Mouse (Mus musculus): Measurements from ENCODE around the gene Slc35e3. TPM values are rescaled to one million over a fixed set of nuclear protein-coding genes. Genes with fewer than 3 reads are reported as not detected.
A peak's percentile ranks its signal among the peaks of the same experiment; 100 is the strongest.

The Slc35e3 gene
- polyA plus RNA-seq, 1 experiment: 19.7 TPM

DNA sequence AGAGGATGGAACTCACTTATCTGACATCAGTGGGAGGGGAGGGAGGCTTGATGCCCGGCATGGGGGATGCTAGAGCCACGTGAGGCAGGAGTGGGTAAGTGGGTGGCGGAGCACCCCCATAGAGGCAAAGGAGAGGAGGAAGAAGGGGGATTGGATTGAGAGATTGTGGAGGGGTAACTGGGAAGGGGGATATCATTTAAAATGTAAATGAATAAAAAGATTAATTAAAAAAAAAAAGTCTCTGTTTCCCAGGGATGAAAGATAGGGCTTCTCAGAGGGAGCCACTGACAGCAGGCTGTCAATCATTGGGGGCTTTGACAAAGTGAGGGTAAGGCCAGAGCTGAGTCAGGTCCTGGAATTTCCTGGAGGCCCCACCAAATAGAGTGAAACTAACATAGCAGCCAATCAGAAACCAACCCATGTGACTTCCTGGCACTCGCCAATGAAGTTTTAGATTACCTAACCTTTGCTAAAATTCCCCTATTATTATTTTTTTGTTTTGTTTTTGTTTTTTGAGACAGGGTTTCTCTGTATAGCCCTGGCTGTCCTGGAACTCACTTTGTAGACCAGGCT lies 31.2 kb downstream of the Slc35e3 start:
- H3K36me3 ChIP-seq (ENCODE audit: control insufficient read depth, insufficient read depth, low read length, poor library complexity, severe bottlenecking): no peaks in the 10 kb centered on the region
- TF ChIP-seq CTCF (IDR thresholded peaks at IDR 0.05; ENCODE audit: low read depth, low read length) (no peak), EP300 (IDR thresholded peaks at IDR 0.05; ENCODE audit: insufficient read depth, low read depth, low read length) (no peak), POLR2A (IDR thresholded peaks at IDR 0.05; ENCODE audit: insufficient read depth, low read length) (no peak)
- no peak overlapping the region for H3K4me3 ChIP-seq (ENCODE audit: low read depth, low read length)
- peaks cover 8% of the 10 kb centered on the region for H3K4me1 ChIP-seq (ENCODE audit: control insufficient read depth, insufficient read depth, low read length)
- H3K9ac ChIP-seq (ENCODE audit: low read depth, poor library complexity, severe bottlenecking): no peak overlapping the region
- no peaks in the 10 kb centered on the region for H3K27me3 ChIP-seq (ENCODE audit: control insufficient read depth, insufficient read depth, low read length, poor library complexity, severe bottlenecking)
- no peaks in the 10 kb centered on the region for H3K9me3 ChIP-seq (replicated peaks; ENCODE audit: control insufficient read depth, insufficient read depth, low read length, poor library complexity, severe bottlenecking)
- H3K27ac ChIP-seq (ENCODE audit: insufficient read depth, low read length): no peak overlapping the region

DNA sequence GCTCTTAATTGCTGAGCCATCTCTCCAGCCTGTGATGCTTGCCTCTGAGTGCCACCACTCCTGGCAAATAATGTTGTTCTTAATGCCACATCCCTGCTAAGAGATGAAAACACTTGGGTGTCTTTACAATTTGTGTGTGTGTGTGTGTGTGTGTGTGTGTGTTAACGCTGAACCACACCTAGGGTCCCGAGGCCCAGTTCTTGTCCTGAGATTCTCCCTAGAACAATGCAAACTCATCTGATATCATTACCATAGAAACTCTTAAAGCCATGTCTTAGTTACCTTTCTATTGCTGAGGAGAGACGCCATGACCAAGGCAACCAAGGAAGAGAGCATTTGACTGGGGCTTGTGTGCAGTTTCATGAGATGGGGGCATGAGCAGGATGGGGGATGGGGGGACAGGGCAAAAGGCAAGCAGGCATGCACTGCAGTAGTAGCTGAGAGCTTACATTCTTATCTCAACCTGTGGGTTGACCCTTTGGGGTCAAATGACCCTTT lies 32.1 kb downstream of the Slc35e3 start:
- TF ChIP-seq CTCF (IDR thresholded peaks at IDR 0.05; ENCODE audit: low read depth, low read length): no peak
- no peak for TF ChIP-seq POLR2A (IDR thresholded peaks at IDR 0.05; ENCODE audit: insufficient read depth, low read length)
- no peak for TF ChIP-seq EP300 (IDR thresholded peaks at IDR 0.05; ENCODE audit: insufficient read depth, low read depth, low read length)
- Histone ChIP-seq H3K27ac (ENCODE audit: insufficient read depth, low read length) (no peak overlapping the region), H3K36me3 (ENCODE audit: control insufficient read depth, insufficient read depth, low read length, poor library complexity, severe bottlenecking) (peaks cover 5% of the 10 kb centered on the region), H3K9ac (ENCODE audit: low read depth, poor library complexity, severe bottlenecking) (no peak overlapping the region), H3K27me3 (ENCODE audit: control insufficient read depth, insufficient read depth, low read length, poor library complexity, severe bottlenecking) (no peaks in the 10 kb centered on the region), H3K4me1 (ENCODE audit: control insufficient read depth, insufficient read depth, low read length) (peaks cover 8% of the 10 kb centered on the region), H3K9me3 (replicated peaks; ENCODE audit: control insufficient read depth, insufficient read depth, low read length, poor library complexity, severe bottlenecking) (no peaks in the 10 kb centered on the region), H3K4me3 (ENCODE audit: low read depth, low read length) (no peak overlapping the region)

DNA sequence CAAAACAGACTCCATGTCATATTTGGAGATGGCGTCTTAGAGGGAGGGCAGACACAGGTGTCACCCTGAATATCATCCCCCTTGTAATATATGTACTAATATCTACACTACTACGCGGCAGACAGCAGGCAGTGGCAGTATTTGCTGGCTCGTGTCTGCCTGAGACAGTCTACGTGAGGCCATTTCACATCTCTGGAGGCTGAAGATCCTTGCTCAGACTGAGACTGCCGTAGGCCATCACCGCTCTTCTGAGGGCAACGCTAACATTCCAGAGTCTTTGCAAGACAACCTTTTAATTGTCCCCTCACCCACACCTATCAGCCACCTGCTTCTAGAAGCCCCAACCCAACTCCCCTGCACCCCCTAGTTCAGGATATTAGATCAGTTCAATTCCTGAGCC lies 32.7 kb downstream of the Slc35e3 start:
- Histone ChIP-seq H3K9me3 (replicated peaks; ENCODE audit: control insufficient read depth, insufficient read depth, low read length, poor library complexity, severe bottlenecking) (no peaks in the 10 kb centered on the region), H3K36me3 (ENCODE audit: control insufficient read depth, insufficient read depth, low read length, poor library complexity, severe bottlenecking) (peaks cover 9% of the 10 kb centered on the region), H3K4me3 (ENCODE audit: low read depth, low read length) (no peak overlapping the region), H3K27ac (ENCODE audit: insufficient read depth, low read length) (peak overlapping the region; percentile 56; the same call in 1 of the 2 replicates), H3K9ac (ENCODE audit: low read depth, poor library complexity, severe bottlenecking) (no peak overlapping the region; the same call in 1 of the 2 replicates), H3K27me3 (ENCODE audit: control insufficient read depth, insufficient read depth, low read length, poor library complexity, severe bottlenecking) (no peaks in the 10 kb centered on the region), H3K4me1 (ENCODE audit: control insufficient read depth, insufficient read depth, low read length) (peaks cover 8% of the 10 kb centered on the region)
- no peak for TF ChIP-seq CTCF (IDR thresholded peaks at IDR 0.05; ENCODE audit: low read depth, low read length)
- TF ChIP-seq POLR2A (IDR thresholded peaks at IDR 0.05; ENCODE audit: insufficient read depth, low read length): no peak
- TF ChIP-seq EP300 (IDR thresholded peaks at IDR 0.05; ENCODE audit: insufficient read depth, low read depth, low read length): no peak

- H3K27me3 ChIP-seq (ENCODE audit: control insufficient read depth, insufficient read depth, low read length, poor library complexity, severe bottlenecking): no peaks in the 10 kb centered on the region
- no peak overlapping the region; the same call in 1 of the 2 replicates for H3K9ac ChIP-seq (ENCODE audit: low read depth, poor library complexity, severe bottlenecking)
- H3K4me1 ChIP-seq (ENCODE audit: control insufficient read depth, insufficient read depth, low read length): peaks cover 8% of the 10 kb centered on the region
- TF ChIP-seq POLR2A (IDR thresholded peaks at IDR 0.05; ENCODE audit: insufficient read depth, low read length): no peak
- TF ChIP-seq EP300 (IDR thresholded peaks at IDR 0.05; ENCODE audit: insufficient read depth, low read depth, low read length): no peak
- no peak for TF ChIP-seq CTCF (IDR thresholded peaks at IDR 0.05; ENCODE audit: low read depth, low read length)
- H3K9me3 ChIP-seq (replicated peaks; ENCODE audit: control insufficient read depth, insufficient read depth, low read length, poor library complexity, severe bottlenecking): no peaks in the 10 kb centered on the region
- H3K36me3 ChIP-seq (ENCODE audit: control insufficient read depth, insufficient read depth, low read length, poor library complexity, severe bottlenecking): peaks cover 12% of the 10 kb centered on the region
- H3K4me3 ChIP-seq (ENCODE audit: low read depth, low read length): no peak overlapping the region
- H3K27ac ChIP-seq (ENCODE audit: insufficient read depth, low read length): peak overlapping the region; percentile 56
These were observed 33.3 kb downstream of the Slc35e3 start for GRCm38 (mm10) chr10:117712871-117713270.

GRCm38 (mm10) chr10:117712191-117712754 lies 33.9 kb downstream of the Slc35e3 start:
- Histone ChIP-seq H3K9ac (ENCODE audit: low read depth, poor library complexity, severe bottlenecking) (peak overlapping the region; percentile 99), H3K27ac (ENCODE audit: insufficient read depth, low read length) (peak overlapping the region; percentile 100), H3K36me3 (ENCODE audit: control insufficient read depth, insufficient read depth, low read length, poor library complexity, severe bottlenecking) (peaks cover 18% of the 10 kb centered on the region), H3K4me3 (ENCODE audit: low read depth, low read length) (no peak overlapping the region), H3K9me3 (replicated peaks; ENCODE audit: control insufficient read depth, insufficient read depth, low read length, poor library complexity, severe bottlenecking) (no peaks in the 10 kb centered on the region), H3K4me1 (ENCODE audit: control insufficient read depth, insufficient read depth, low read length) (peaks cover 6% of the 10 kb centered on the region), H3K27me3 (ENCODE audit: control insufficient read depth, insufficient read depth, low read length, poor library complexity, severe bottlenecking) (no peaks in the 10 kb centered on the region)
- TF ChIP-seq CTCF (IDR thresholded peaks at IDR 0.05; ENCODE audit: low read depth, low read length) (no peak), EP300 (IDR thresholded peaks at IDR 0.05; ENCODE audit: insufficient read depth, low read depth, low read length) (no peak), POLR2A (IDR thresholded peaks at IDR 0.05; ENCODE audit: insufficient read depth, low read length) (no peak)

GRCm38 (mm10) chr10:117711408-117711807 lies 34.8 kb downstream of the Slc35e3 start:
- Histone ChIP-seq H3K27me3 (ENCODE audit: control insufficient read depth, insufficient read depth, low read length, poor library complexity, severe bottlenecking) (no peaks in the 10 kb centered on the region), H3K9ac (ENCODE audit: low read depth, poor library complexity, severe bottlenecking) (peak overlapping the region; percentile 99), H3K9me3 (replicated peaks; ENCODE audit: control insufficient read depth, insufficient read depth, low read length, poor library complexity, severe bottlenecking) (no peaks in the 10 kb centered on the region), H3K4me3 (ENCODE audit: low read depth, low read length) (peak overlapping the region; percentile 87), H3K4me1 (ENCODE audit: control insufficient read depth, insufficient read depth, low read length) (peaks cover 2% of the 10 kb centered on the region), H3K36me3 (ENCODE audit: control insufficient read depth, insufficient read depth, low read length, poor library complexity, severe bottlenecking) (peaks cover 27% of the 10 kb centered on the region), H3K27ac (ENCODE audit: insufficient read depth, low read length) (peak overlapping the region; percentile 100)
- TF ChIP-seq EP300 (IDR thresholded peaks at IDR 0.05; ENCODE audit: insufficient read depth, low read depth, low read length) (peak; percentile 89), CTCF (IDR thresholded peaks at IDR 0.05; ENCODE audit: low read depth, low read length) (no peak)
